Mouse (Mus musculus): ENCODE data around the gene Actr3.

- TF ChIP-seq POLR2A (IDR thresholded peaks at IDR 0.05; ENCODE audit: insufficient read depth, low read depth, low read length), result no peak
- no peak for TF ChIP-seq CTCF (IDR thresholded peaks at IDR 0.05; ENCODE audit: insufficient read depth, low read depth, low read length)
Observed at GRCm38 (mm10) chr1:125473126-125473666, 37.7 kb upstream of the Actr3 start.
